Mouse (Mus musculus): ENCODE measurements around the gene Sgsm1.

- TF ChIP-seq CTCF (IDR thresholded peaks at IDR 0.05; ENCODE audit: insufficient read depth, low read depth, low read length) (no peak), POLR2A (IDR thresholded peaks at IDR 0.05; ENCODE audit: insufficient read depth, low read depth, low read length) (no peak)
Measured at GRCm38 (mm10) chr5:113217076-113217475, 93.5 kb downstream of the Sgsm1 start.
